Mouse (Mus musculus): ENCODE measurements around the gene Olfr1020. TPM values are rescaled to one million over a fixed set of nuclear protein-coding genes. Genes with fewer than 3 reads are reported as not detected.

Olfr1020 gene
- polyA plus RNA-seq (2016; fragmentation: Nextera tagmentation; extraction: Ambion mirVana), result not detected in 2 replicates

GRCm38 (mm10) chr2:85846730-85847129 lies at the start of gene Olfr1020:
Gene Olfr1020, plus strand, starts transcription at chr2:85847030.
- H3K27me3 ChIP-seq (replicated peaks), result no peaks in the 10 kb centered on the region
- no peak for ATAC-seq
- 59% methylated on average over 1 of the region's 1 CpGs for WGBS (ENCODE audit: insufficient replicate concordance)

GRCm38 (mm10) chr2:85802444-85802843 lies 44.4 kb upstream of the Olfr1020 start, which contains the start of gene Olfr1016:
Gene Olfr1016, minus strand, starts transcription at chr2:85802544.
- Histone ChIP-seq H3K4me2 (no peak within 1 kb of the TSS), H3K9ac (no peak within 1 kb of the TSS), H3K4me3 (no peak within 1 kb of the TSS), H3K36me3 (no peaks in the 10 kb centered on the region), H3K9me3 (replicated peaks) (no peaks in the 10 kb centered on the region), H3K4me1 (no peaks in the 10 kb centered on the region), H3K27ac (no peak within 1 kb of the TSS), H3K27me3 (replicated peaks) (no peaks in the 10 kb centered on the region)
- WGBS (ENCODE audit: insufficient replicate concordance), result 73% methylated on average over 2 of the region's 2 CpGs
- ATAC-seq, result no peak

More at GRCm38 (mm10) chr2:85846730-85847129, at the start of gene Olfr1020:
- H3K9me3 ChIP-seq (replicated peaks), result no peaks in the 10 kb centered on the region
- no peaks in the 10 kb centered on the region for H3K4me1 ChIP-seq
- no peak within 1 kb of the TSS for H3K27ac ChIP-seq
- no peaks in the 10 kb centered on the region for H3K36me3 ChIP-seq
- H3K4me3 ChIP-seq, result no peak within 1 kb of the TSS
- H3K9ac ChIP-seq, result no peak within 1 kb of the TSS
- H3K4me2 ChIP-seq, result no peak within 1 kb of the TSS

- H3K9me3 ChIP-seq (replicated peaks), result no peaks in the 10 kb centered on the region
- 67% methylated on average over 4 of the region's 4 CpGs for WGBS (ENCODE audit: insufficient replicate concordance)
- no peaks in the 10 kb centered on the region for H3K4me1 ChIP-seq
- H3K27ac ChIP-seq, result no peak overlapping the region
- no peak overlapping the region for H3K4me3 ChIP-seq
- no peak for ATAC-seq
- no peak overlapping the region for H3K4me2 ChIP-seq
- H3K9ac ChIP-seq, result no peak overlapping the region
- no peaks in the 10 kb centered on the region for H3K36me3 ChIP-seq
- H3K27me3 ChIP-seq (replicated peaks), result no peaks in the 10 kb centered on the region
Measured at GRCm38 (mm10) chr2:85804501-85804900, 42.3 kb upstream of the Olfr1020 start.

GRCm38 (mm10) chr2:85818179-85818578 lies 28.7 kb upstream of the Olfr1020 start, which contains the start of gene Olfr1018:
Gene Olfr1018, plus strand, starts transcription at chr2:85818479.
- ATAC-seq, result no peak
- no peaks in the 10 kb centered on the region for H3K4me1 ChIP-seq
- H3K4me3 ChIP-seq, result no peak within 1 kb of the TSS
- no peaks in the 10 kb centered on the region for H3K27me3 ChIP-seq (replicated peaks)
- no peak within 1 kb of the TSS for H3K9ac ChIP-seq
- no peak within 1 kb of the TSS for H3K27ac ChIP-seq
- H3K36me3 ChIP-seq, result no peaks in the 10 kb centered on the region
- H3K4me2 ChIP-seq, result no peak within 1 kb of the TSS
- H3K9me3 ChIP-seq (replicated peaks), result no peaks in the 10 kb centered on the region

- ATAC-seq, result no peak
- no peak within 1 kb of the TSS for H3K4me2 ChIP-seq
- no peaks in the 10 kb centered on the region for H3K27me3 ChIP-seq (replicated peaks)
- no peaks in the 10 kb centered on the region for H3K36me3 ChIP-seq
- H3K9ac ChIP-seq, result no peak within 1 kb of the TSS
- no peak within 1 kb of the TSS for H3K27ac ChIP-seq
- H3K9me3 ChIP-seq (replicated peaks), result no peaks in the 10 kb centered on the region
- no peak within 1 kb of the TSS for H3K4me3 ChIP-seq
- no peaks in the 10 kb centered on the region for H3K4me1 ChIP-seq
Measured at GRCm38 (mm10) chr2:85845383-85845782, 1.4 kb upstream of the Olfr1020 start, which contains the start of gene Olfr1019. Gene Olfr1019, minus strand, starts transcription at chr2:85845483.

GRCm38 (mm10) chr2:85868294-85868693 lies 21.5 kb downstream of the Olfr1020 start, which contains the start of gene Olfr1022:
Gene Olfr1022, plus strand, starts transcription at chr2:85868594.
- H3K9ac ChIP-seq, result no peak within 1 kb of the TSS
- 41% methylated on average over 2 of the region's 2 CpGs for WGBS (ENCODE audit: insufficient replicate concordance)

GRCm38 (mm10) chr2:85885340-85885739 lies 38.5 kb downstream of the Olfr1020 start, which contains the start of gene Olfr1023:
Gene Olfr1023, plus strand, starts transcription at chr2:85885640.
- H3K4me1 ChIP-seq, result no peaks in the 10 kb centered on the region
- no peak within 1 kb of the TSS for H3K9ac ChIP-seq
- H3K4me3 ChIP-seq, result no peak within 1 kb of the TSS
- H3K4me2 ChIP-seq, result no peak within 1 kb of the TSS
- no peaks in the 10 kb centered on the region for H3K9me3 ChIP-seq (replicated peaks)
- H3K27me3 ChIP-seq (replicated peaks), result no peaks in the 10 kb centered on the region
- 41% methylated on average over 2 of the region's 2 CpGs for WGBS (ENCODE audit: insufficient replicate concordance)
- H3K36me3 ChIP-seq, result no peaks in the 10 kb centered on the region
- H3K27ac ChIP-seq, result no peak within 1 kb of the TSS
- ATAC-seq, result no peak

More at GRCm38 (mm10) chr2:85868294-85868693, 21.5 kb downstream of the Olfr1020 start, which contains the start of gene Olfr1022:
- no peak for ATAC-seq
- H3K4me2 ChIP-seq, result no peak within 1 kb of the TSS
- no peak within 1 kb of the TSS for H3K4me3 ChIP-seq
- no peaks in the 10 kb centered on the region for H3K36me3 ChIP-seq
- H3K27me3 ChIP-seq (replicated peaks), result no peaks in the 10 kb centered on the region
- H3K4me1 ChIP-seq, result no peaks in the 10 kb centered on the region
- no peak within 1 kb of the TSS for H3K27ac ChIP-seq
- H3K9me3 ChIP-seq (replicated peaks), result no peaks in the 10 kb centered on the region

Other genes starting within 250 kb of the Olfr1020 start
- gene Olfr1000, start 235.1 kb upstream of the Olfr1020 start, polyA plus RNA-seq (2016; fragmentation: Nextera tagmentation; extraction: Ambion mirVana), result not detected in 2 replicates
- gene Olfr1002, start 196.3 kb upstream of the Olfr1020 start, polyA plus RNA-seq (2016; fragmentation: Nextera tagmentation; extraction: Ambion mirVana), result not detected in 2 replicates
- gene Olfr154, start 182.6 kb upstream of the Olfr1020 start, polyA plus RNA-seq (2016; fragmentation: Nextera tagmentation; extraction: Ambion mirVana), result not detected in 2 replicates
- gene Olfr1006, start 168.3 kb upstream of the Olfr1020 start, polyA plus RNA-seq (2016; fragmentation: Nextera tagmentation; extraction: Ambion mirVana), result not detected in 2 replicates
- gene Olfr1008, start 157.6 kb upstream of the Olfr1020 start, polyA plus RNA-seq (2016; fragmentation: Nextera tagmentation; extraction: Ambion mirVana), result not detected in 2 replicates
- not detected in 2 replicates for gene Olfr1009, start 131.6 kb upstream of the Olfr1020 start, polyA plus RNA-seq (2016; fragmentation: Nextera tagmentation; extraction: Ambion mirVana)
- not detected in 2 replicates for gene Olfr1012, start 84.3 kb upstream of the Olfr1020 start, polyA plus RNA-seq (2016; fragmentation: Nextera tagmentation; extraction: Ambion mirVana)
- gene Olfr1013, start 79.9 kb upstream of the Olfr1020 start, polyA plus RNA-seq (2016; fragmentation: Nextera tagmentation; extraction: Ambion mirVana), result not detected in 2 replicates
- not detected in 2 replicates for gene Olfr1014, start 74.3 kb upstream of the Olfr1020 start, polyA plus RNA-seq (2016; fragmentation: Nextera tagmentation; extraction: Ambion mirVana)
- gene Olfr1015, start 65.0 kb upstream of the Olfr1020 start, polyA plus RNA-seq (2016; fragmentation: Nextera tagmentation; extraction: Ambion mirVana), result not detected in 2 replicates
- not detected in 2 replicates for gene Olfr1016, start 44.5 kb upstream of the Olfr1020 start, polyA plus RNA-seq (2016; fragmentation: Nextera tagmentation; extraction: Ambion mirVana)
- gene Olfr1018, start 28.6 kb upstream of the Olfr1020 start, polyA plus RNA-seq (2016; fragmentation: Nextera tagmentation; extraction: Ambion mirVana), result not detected in 2 replicates
- gene Olfr1019, start 1.5 kb upstream of the Olfr1020 start, polyA plus RNA-seq (2016; fragmentation: Nextera tagmentation; extraction: Ambion mirVana), result not detected in 2 replicates
- gene Olfr1022, start 21.6 kb downstream of the Olfr1020 start, polyA plus RNA-seq (2016; fragmentation: Nextera tagmentation; extraction: Ambion mirVana), result not detected in 2 replicates
- gene Olfr1023, start 38.6 kb downstream of the Olfr1020 start, polyA plus RNA-seq (2016; fragmentation: Nextera tagmentation; extraction: Ambion mirVana), result not detected in 2 replicates
- not detected in 2 replicates for gene Olfr1024, start 58.0 kb downstream of the Olfr1020 start, polyA plus RNA-seq (2016; fragmentation: Nextera tagmentation; extraction: Ambion mirVana)
- not detected in 2 replicates for gene Olfr1025-ps1, start 68.2 kb downstream of the Olfr1020 start, polyA plus RNA-seq (2016; fragmentation: Nextera tagmentation; extraction: Ambion mirVana)
- gene Olfr1026, start 74.5 kb downstream of the Olfr1020 start, polyA plus RNA-seq (2016; fragmentation: Nextera tagmentation; extraction: Ambion mirVana), result not detected in 2 replicates
- not detected in 2 replicates for gene Olfr1028, start 103.4 kb downstream of the Olfr1020 start, polyA plus RNA-seq (2016; fragmentation: Nextera tagmentation; extraction: Ambion mirVana)
- gene Olfr1029, start 126.9 kb downstream of the Olfr1020 start, polyA plus RNA-seq (2016; fragmentation: Nextera tagmentation; extraction: Ambion mirVana), result not detected in 2 replicates
- gene Olfr1030, start 132.2 kb downstream of the Olfr1020 start, polyA plus RNA-seq (2016; fragmentation: Nextera tagmentation; extraction: Ambion mirVana), result not detected in 2 replicates
- not detected in 2 replicates for gene Olfr1031, start 143.3 kb downstream of the Olfr1020 start, polyA plus RNA-seq (2016; fragmentation: Nextera tagmentation; extraction: Ambion mirVana)
- gene Olfr1032, start 158.5 kb downstream of the Olfr1020 start, polyA plus RNA-seq (2016; fragmentation: Nextera tagmentation; extraction: Ambion mirVana), result not detected in 2 replicates
- 0.07 and 0.51 TPM in 2 replicates for gene Olfr1033, start 173.6 kb downstream of the Olfr1020 start, polyA plus RNA-seq (2016; fragmentation: Nextera tagmentation; extraction: Ambion mirVana)
- gene Olfr1034, start 198.8 kb downstream of the Olfr1020 start, polyA plus RNA-seq (2016; fragmentation: Nextera tagmentation; extraction: Ambion mirVana), result not detected in 2 replicates
- not detected in 2 replicates for gene Olfr1036, start 227.0 kb downstream of the Olfr1020 start, polyA plus RNA-seq (2016; fragmentation: Nextera tagmentation; extraction: Ambion mirVana)
- not detected in 2 replicates for gene Olfr1037, start 240.4 kb downstream of the Olfr1020 start, polyA plus RNA-seq (2016; fragmentation: Nextera tagmentation; extraction: Ambion mirVana)

All from liver, embryonic 12.5 days (tissue).